Mouse (Mus musculus) midbrain, postnatal 0 days (tissue): ENCODE results near the gene Pom121. TPM values are rescaled to one million over a fixed set of nuclear protein-coding genes. Genes with fewer than 3 reads are reported as not detected.

Experiments
- ATAC-seq: fragments of 200-750 bp; cut with Nextera tagmentation; 2 replicates; pipeline ENCODE4 v1.8.0; 2017; ENCODE audit warnings: moderate number of reproducible peaks, mild to moderate bottlenecking, moderate TSS enrichment, moderate library complexity; ENCODE audit not compliant: low FRiP score
- DNase-seq: peaks from one replicate; pipeline ENCODE4 v3.0.0-alpha.2; 2015; ENCODE audit warnings: low spot score
- H3K27ac ChIP-seq: fragments of 300-500 bp; sonication (generic); 2 replicates; pipeline ENCODE4 v1.5.1; 2014; ENCODE audit warnings: low read depth, mild to moderate bottlenecking, low read length, mixed read lengths
- H3K27me3 ChIP-seq: fragments of 300-500 bp; sonication (generic); 2 replicates; pipeline ENCODE4 v1.6.1; 2014; ENCODE audit warnings: low read length, control low read depth, mixed read lengths; ENCODE audit not compliant: insufficient read depth
- H3K36me3 ChIP-seq: fragments of 300-500 bp; sonication (generic); 2 replicates; pipeline ENCODE4 v1.6.1; 2014; ENCODE audit warnings: low read length, control low read depth, mixed read lengths; ENCODE audit not compliant: insufficient read depth
- H3K4me1 ChIP-seq: fragments of 300-500 bp; sonication (generic); 2 replicates; pipeline ENCODE4 v1.6.1; 2014; ENCODE audit warnings: mild to moderate bottlenecking, control low read depth, antibody characterized with exemption, low read length, mixed read lengths; ENCODE audit not compliant: insufficient read depth
- H3K4me2 ChIP-seq: fragments of 300-500 bp; sonication (generic); 2 replicates; pipeline ENCODE4 v1.6.1; 2014; ENCODE audit warnings: low read depth, mild to moderate bottlenecking, low read length, mixed read lengths; ENCODE audit not compliant: poor library complexity, severe bottlenecking
- H3K4me3 ChIP-seq: fragments of 300-500 bp; sonication (generic); 2 replicates; pipeline ENCODE4 v1.5.1; 2014; ENCODE audit warnings: low read depth, mild to moderate bottlenecking, low read length, moderate library complexity
- H3K9ac ChIP-seq: fragments of 300-500 bp; sonication (generic); replicated peaks from 2 replicates; pipeline ENCODE4 v1.6.1; 2014; ENCODE audit warnings: mild to moderate bottlenecking, low read length, moderate library complexity, mixed read lengths; ENCODE audit not compliant: poor library complexity, severe bottlenecking
- H3K9me3 ChIP-seq: fragments of 300-500 bp; sonication (generic); 2 replicates; pipeline ENCODE4 v1.6.1; 2016; ENCODE audit warnings: low read length, control low read depth
- CTCF ChIP-seq: IDR thresholded peaks from 2 replicates; pipeline ENCODE4 v1.5.1; 2016; ENCODE audit warnings: antibody characterized with exemption, mild to moderate bottlenecking
- WGBS: fragments of 180-500 bp; shearing (Covaris S2); extraction: QIAGEN DNeasy Blood & Tissue Kit; methylation state at CpG from one replicate; pipeline ENCODE4 v1.1.7; 2014; 5-methylcytosine and 5-hydroxymethylcytosine counted together
- polyA plus RNA-seq: library from polyadenylated mRNA; unstranded; fragments of >200 nt; fragmentation: Nextera tagmentation; extraction: Ambion mirVana; gene quantifications from 2 replicates; pipeline ENCODE4 v1.2.1, GENCODE M21; 2015
- total RNA-seq: library from RNA; depleted of rRNA; stranded (reverse); fragments of >200 nt; gene quantifications from 2 replicates; pipeline ENCODE4 v1.2.3, GENCODE M21; 2014

The Pom121 gene
- total and polyA plus RNA-seq, 2 experiments from 2014 or later = 8.5 to 12.8 TPM

DNA sequence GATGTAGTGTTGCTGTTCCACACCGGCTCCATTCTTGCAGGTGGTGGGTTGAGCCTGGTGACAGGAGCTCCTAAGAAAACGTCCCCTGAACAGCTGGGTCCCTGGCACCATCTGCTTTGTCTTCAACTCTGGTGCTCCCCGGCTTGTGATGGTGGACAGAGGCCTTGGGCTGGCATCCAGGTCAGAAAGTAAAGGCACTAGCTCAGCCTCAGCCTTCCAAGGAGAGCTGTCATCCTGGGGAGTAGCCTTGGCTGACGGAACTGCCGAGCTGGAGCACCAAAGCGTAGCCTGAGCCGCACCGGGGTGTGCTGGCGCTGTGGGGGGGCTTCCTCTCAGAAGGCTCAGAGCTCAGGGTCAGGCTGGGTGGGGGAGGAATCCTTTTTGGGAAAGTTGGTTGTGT lies 15.9 kb upstream of the Pom121 start:
- Histone ChIP-seq H3K4me2 (no peak overlapping the region), H3K27ac (no peak overlapping the region), H3K27me3 (no peaks in the 10 kb centered on the region), H3K4me3 (no peak overlapping the region), H3K9me3 (no peaks in the 10 kb centered on the region), H3K36me3 (peaks cover 35% of the 10 kb centered on the region), H3K9ac (no peak overlapping the region), H3K4me1 (no peaks in the 10 kb centered on the region)
- DNase-seq = no peak
- no peak for ATAC-seq
- 90% methylated on average over 9 of the region's 9 CpGs for WGBS
- TF ChIP-seq CTCF = no peak

DNA sequence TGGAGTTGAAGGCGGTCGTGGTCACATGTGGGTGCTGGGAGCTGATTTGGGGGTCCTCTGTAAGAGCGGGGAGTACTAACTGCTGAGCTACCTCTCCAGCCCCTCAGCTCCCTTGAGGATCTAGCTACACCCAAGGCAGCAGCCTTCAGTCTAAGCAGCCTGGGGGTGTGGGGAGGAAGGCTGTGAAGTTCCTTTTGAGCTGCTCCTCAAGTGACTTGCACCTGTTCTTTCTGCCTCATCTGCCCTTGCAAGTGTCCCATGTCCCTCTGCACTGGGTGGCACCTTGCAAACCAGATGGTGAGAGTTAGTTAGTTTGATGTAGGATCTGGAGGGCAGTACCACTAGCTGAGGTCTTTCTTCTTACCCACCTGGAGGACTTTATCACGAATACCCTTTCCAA lies 13.8 kb upstream of the Pom121 start:
- no peaks in the 10 kb centered on the region for H3K27me3 ChIP-seq
- TF ChIP-seq CTCF = no peak
- ATAC-seq (no peak), DNase-seq (no peak)
- H3K4me2 ChIP-seq = no peak overlapping the region
- H3K27ac ChIP-seq = no peak overlapping the region
- H3K36me3 ChIP-seq = peaks cover 23% of the 10 kb centered on the region
- no peak overlapping the region for H3K4me3 ChIP-seq
- WGBS = 86% methylated on average over 4 of the region's 4 CpGs
- H3K4me1 ChIP-seq = no peaks in the 10 kb centered on the region
- no peaks in the 10 kb centered on the region for H3K9me3 ChIP-seq
- H3K9ac ChIP-seq = no peak overlapping the region

DNA sequence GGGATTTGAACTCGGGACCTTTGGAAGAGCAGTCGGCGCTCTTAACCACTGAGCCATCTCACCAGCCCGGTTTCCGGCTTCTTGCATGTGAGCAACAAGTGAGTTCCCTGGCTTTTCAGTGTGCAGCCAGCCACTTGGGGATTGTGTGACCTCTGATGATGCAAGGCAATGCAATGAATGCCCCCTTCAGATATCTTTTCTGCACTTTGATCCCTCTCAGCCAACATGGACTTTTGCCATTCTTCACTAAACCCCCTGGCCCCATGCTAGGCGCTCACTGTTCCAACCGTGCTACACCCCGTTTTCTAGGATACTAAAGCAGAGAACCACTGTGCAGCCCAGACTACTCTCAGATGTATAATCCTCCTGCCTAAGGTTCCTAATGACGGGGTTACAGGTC lies 11.1 kb upstream of the Pom121 start:
- ATAC-seq (no peak), DNase-seq (no peak)
- H3K27me3 ChIP-seq = no peaks in the 10 kb centered on the region
- H3K4me3 ChIP-seq = no peak overlapping the region
- TF ChIP-seq CTCF = no peak
- H3K4me1 ChIP-seq = no peaks in the 10 kb centered on the region
- WGBS = 82% methylated on average over 8 of the region's 9 CpGs
- H3K36me3 ChIP-seq = peaks cover 11% of the 10 kb centered on the region
- no peak overlapping the region for H3K27ac ChIP-seq
- H3K9me3 ChIP-seq = no peaks in the 10 kb centered on the region
- H3K4me2 ChIP-seq = no peak overlapping the region
- no peak overlapping the region for H3K9ac ChIP-seq

DNA sequence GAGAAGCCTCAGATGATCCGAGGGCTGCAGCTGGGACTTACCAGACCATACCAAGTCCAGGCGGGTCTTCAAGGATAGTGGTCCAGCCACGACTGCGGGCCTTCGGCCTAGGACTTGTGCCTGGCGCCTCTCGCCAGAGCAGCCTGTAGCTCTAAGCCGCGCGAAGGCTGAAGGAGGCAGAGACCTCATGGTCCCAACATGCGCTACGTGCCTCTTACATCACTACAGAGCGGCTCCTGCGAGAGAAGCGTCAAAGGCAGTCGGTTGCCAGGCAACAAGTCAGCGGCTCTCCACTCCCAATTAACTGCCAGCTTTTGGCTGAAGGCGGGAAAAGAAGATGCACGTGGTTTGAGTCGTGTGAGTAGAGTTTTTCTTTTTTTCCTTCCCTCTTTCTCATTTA lies 10.3 kb upstream of the Pom121 start:
- H3K4me3 ChIP-seq = peak overlapping the region; percentile 3; the same call in 1 of the 2 replicates
- 29% methylated on average over 20 of the region's 20 CpGs for WGBS
- TF ChIP-seq CTCF = no peak
- H3K27me3 ChIP-seq = no peaks in the 10 kb centered on the region
- no peak overlapping the region for H3K9ac ChIP-seq
- H3K27ac ChIP-seq = no peak overlapping the region
- ATAC-seq (peak; percentile 72), DNase-seq (peak; percentile 81)
- H3K4me1 ChIP-seq = no peaks in the 10 kb centered on the region
- peaks cover 3% of the 10 kb centered on the region for H3K36me3 ChIP-seq
- H3K9me3 ChIP-seq = no peaks in the 10 kb centered on the region
- H3K4me2 ChIP-seq = peak overlapping the region; percentile 38

DNA sequence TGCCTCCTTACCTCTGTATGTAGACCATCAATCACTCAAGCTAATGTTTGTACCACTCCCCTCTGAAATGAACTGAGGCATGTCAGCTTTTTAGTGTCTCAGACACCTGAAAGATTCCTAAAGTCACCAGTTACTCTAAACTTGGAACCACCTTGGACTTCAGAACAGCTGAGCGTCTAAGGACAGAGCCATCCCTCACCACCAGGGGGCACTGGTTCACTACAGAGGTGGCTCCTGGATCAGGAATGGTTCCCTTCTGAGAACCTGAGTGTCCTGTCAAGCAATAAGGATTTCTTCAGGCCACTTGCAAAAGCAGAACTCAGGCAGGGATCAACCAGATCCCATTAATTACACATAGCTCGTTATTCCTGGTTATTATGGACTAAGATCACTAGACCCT lies 5.9 kb upstream of the Pom121 start:
- no peak for ATAC-seq
- WGBS = 8% methylated on average over 2 of the region's 2 CpGs

DNA sequence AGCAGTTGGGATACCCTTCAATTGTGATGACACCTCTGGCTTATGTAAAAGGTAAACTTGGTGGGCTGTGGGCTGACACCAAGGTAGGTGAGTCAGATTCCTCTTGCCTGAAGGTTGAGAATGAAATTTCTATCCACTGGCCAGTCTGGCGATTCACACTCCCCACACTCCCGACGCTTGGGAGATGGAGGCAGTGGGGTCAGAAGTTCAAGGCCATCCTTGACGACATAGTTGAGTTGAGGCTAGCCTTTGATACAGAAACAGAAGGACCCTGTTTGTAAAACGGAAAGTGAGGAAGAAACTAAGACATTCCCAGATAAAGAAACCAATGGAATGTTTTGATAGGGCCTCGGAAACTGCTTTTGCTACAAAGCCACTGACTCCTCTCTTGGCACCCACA lies 5.0 kb upstream of the Pom121 start:
- 75% methylated on average over 6 of the region's 6 CpGs for WGBS
- H3K9ac ChIP-seq = no peak overlapping the region
- H3K36me3 ChIP-seq = no peaks in the 10 kb centered on the region
- H3K9me3 ChIP-seq = no peaks in the 10 kb centered on the region
- TF ChIP-seq CTCF = no peak
- no peak for ATAC-seq
- H3K4me3 ChIP-seq = no peak overlapping the region
- no peaks in the 10 kb centered on the region for H3K27me3 ChIP-seq
- H3K27ac ChIP-seq = no peak overlapping the region
- H3K4me1 ChIP-seq = no peaks in the 10 kb centered on the region
- DNase-seq = no peak
- H3K4me2 ChIP-seq = no peak overlapping the region

More for the DNA sequence above, 5.9 kb upstream of the Pom121 start:
- Histone ChIP-seq H3K4me3 (no peak overlapping the region), H3K9ac (no peak overlapping the region), H3K27me3 (no peaks in the 10 kb centered on the region), H3K36me3 (no peaks in the 10 kb centered on the region), H3K4me2 (no peak overlapping the region), H3K27ac (no peak overlapping the region), H3K4me1 (no peaks in the 10 kb centered on the region), H3K9me3 (no peaks in the 10 kb centered on the region)
- DNase-seq = peak; percentile 86
- peak; percentile 95 for TF ChIP-seq CTCF
